Mouse (Mus musculus) megakaryocyte progenitor cell, adult 5-6 weeks (primary cell): ENCODE measurements around the gene Olfr360. TPM values are rescaled to one million over a fixed set of nuclear protein-coding genes. Genes with fewer than 3 reads are reported as not detected.
"Not testable (repeated sequence)": the region's sequence is repeated elsewhere in the genome, so short reads cannot be mapped to it uniquely, and the experiment has no call there.

Experiments used
- ATAC-seq: replicated peaks from 2 replicates; pipeline ENCODE4 v1.8.0; 2016; ENCODE audit warnings: mild to moderate bottlenecking, moderate TSS enrichment, inconsistent platforms; ENCODE audit not compliant: poor library complexity
- total RNA-seq, 2 experiments: library from RNA; stranded (forward) in 1 of 2; stranded (reverse) in 1 of 2; fragments of 157-497, 149-512 nt in 1 of 2; fragments of 200-1000 nt in 1 of 2; gene quantifications; 2 replicates each; pipeline versions ENCODE4 v1.2.3 to v1.2.4; 2015 to 2017

The Olfr360 gene
- total RNA-seq (2015) (not detected in 2 replicates), total RNA-seq (2017) (not detected in 2 replicates)

GRCm38 (mm10) chr2:37065446-37065845 is at the start of gene Olfr360:
TSS of gene Olfr360 (plus strand) at chr2:37065746.
- no peak for ATAC-seq

DNA sequence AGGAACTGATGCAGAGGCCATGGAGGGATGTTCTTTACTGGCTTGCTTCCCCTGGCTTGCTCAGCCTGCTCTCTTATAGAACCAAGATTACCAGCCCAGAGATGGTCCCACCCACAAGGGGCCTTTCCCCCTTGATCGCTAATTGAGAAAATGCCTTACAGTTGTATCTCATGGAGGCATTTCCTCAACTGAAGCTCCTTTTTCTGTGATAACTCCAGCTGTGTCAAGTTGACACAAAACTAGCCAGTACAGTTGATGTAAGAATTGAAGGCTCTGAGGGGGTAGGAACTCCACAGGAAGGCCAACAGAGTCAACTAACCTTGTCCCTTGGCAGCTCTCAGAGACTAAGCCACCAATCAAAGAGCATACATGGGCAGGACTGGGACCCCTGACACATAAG is 23.6 kb downstream of the Olfr360 start, which contains the start of gene Olfr361:
TSS of gene Olfr361 (minus strand) at position 101 of the 400 bp plus-strand sequence.
- not testable (repeated sequence) for ATAC-seq

DNA sequence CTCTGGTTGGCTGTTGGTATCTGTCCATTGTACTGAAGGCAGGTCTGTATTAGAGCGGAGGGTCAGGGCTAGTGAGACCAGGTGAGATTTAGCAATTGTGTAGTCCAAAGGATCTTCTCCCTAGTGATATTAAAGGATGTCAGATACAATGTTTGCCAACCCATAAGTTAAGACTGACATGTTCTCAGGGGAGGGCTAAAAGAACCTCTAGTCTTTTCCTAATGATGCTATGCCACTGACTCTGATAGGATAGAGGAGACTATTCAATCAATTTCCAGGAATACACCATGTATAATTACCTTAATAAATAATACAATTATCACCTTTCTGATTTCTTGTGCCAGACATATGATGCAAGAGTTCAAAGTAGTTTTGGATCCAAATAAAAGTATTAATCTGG is 52.3 kb downstream of the Olfr360 start, which contains the start of gene Olfr362:
TSS of gene Olfr362 (minus strand) at position 101 of the 400 bp plus-strand sequence.
- ATAC-seq: no peak

Other genes with a start within 250 kb of the Olfr360 start
- not detected in 2 replicates for gene Olfr3, start 248.7 kb upstream of the Olfr360 start, total RNA-seq (2015)
- not detected in 2 replicates for gene Olfr3, start 248.7 kb upstream of the Olfr360 start, total RNA-seq (2017)
- not detected in 2 replicates for gene Olfr350, start 219.4 kb upstream of the Olfr360 start, total RNA-seq (2015)
- gene Olfr350, start 219.4 kb upstream of the Olfr360 start, total RNA-seq (2017): not detected in 2 replicates
- gene Olfr351, start 203.1 kb upstream of the Olfr360 start, total RNA-seq (2015): not detected in 2 replicates
- not detected in 2 replicates for gene Olfr351, start 203.1 kb upstream of the Olfr360 start, total RNA-seq (2017)
- not detected in 2 replicates for gene Olfr352, start 197.3 kb upstream of the Olfr360 start, total RNA-seq (2015)
- not detected in 2 replicates for gene Olfr352, start 197.3 kb upstream of the Olfr360 start, total RNA-seq (2017)
- gene Olfr353, start 172.8 kb upstream of the Olfr360 start, total RNA-seq (2015): not detected in 2 replicates
- gene Olfr353, start 172.8 kb upstream of the Olfr360 start, total RNA-seq (2017): not detected in 2 replicates
- 0.07 TPM in 1 of 2 replicates, not detected in the other for gene Olfr354, start 160.1 kb upstream of the Olfr360 start, total RNA-seq (2015)
- gene Olfr354, start 160.1 kb upstream of the Olfr360 start, total RNA-seq (2017): not detected in 2 replicates
- gene Olfr355, start 136.8 kb upstream of the Olfr360 start, total RNA-seq (2015): not detected in 2 replicates
- gene Olfr355, start 136.8 kb upstream of the Olfr360 start, total RNA-seq (2017): not detected in 2 replicates
- not detected in 2 replicates for gene Olfr356, start 128.6 kb upstream of the Olfr360 start, total RNA-seq (2015)
- gene Olfr356, start 128.6 kb upstream of the Olfr360 start, total RNA-seq (2017): not detected in 2 replicates
- gene Olfr357, start 71.9 kb upstream of the Olfr360 start, total RNA-seq (2015): not detected in 2 replicates
- not detected in 2 replicates for gene Olfr357, start 71.9 kb upstream of the Olfr360 start, total RNA-seq (2017)
- gene Olfr358, start 56.4 kb upstream of the Olfr360 start, total RNA-seq (2015): not detected in 2 replicates
- gene Olfr358, start 56.4 kb upstream of the Olfr360 start, total RNA-seq (2017): not detected in 2 replicates
- gene Olfr361, start 23.5 kb downstream of the Olfr360 start, total RNA-seq (2015): not detected in 2 replicates
- gene Olfr361, start 23.5 kb downstream of the Olfr360 start, total RNA-seq (2017): not detected in 2 replicates
- gene Olfr362, start 52.2 kb downstream of the Olfr360 start, total RNA-seq (2015): not detected in 2 replicates
- not detected in 2 replicates for gene Olfr362, start 52.2 kb downstream of the Olfr360 start, total RNA-seq (2017)
- gene Olfr364-ps1, start 73.6 kb downstream of the Olfr360 start, total RNA-seq (2015): not detected in 2 replicates
- not detected in 2 replicates for gene Olfr364-ps1, start 73.6 kb downstream of the Olfr360 start, total RNA-seq (2017)
- gene Olfr365, start 122.5 kb downstream of the Olfr360 start, total RNA-seq (2015): 0.05 TPM in 1 of 2 replicates, not detected in the other
- gene Olfr365, start 122.5 kb downstream of the Olfr360 start, total RNA-seq (2017): not detected in 2 replicates
- not detected in 2 replicates for gene Olfr366, start 145.8 kb downstream of the Olfr360 start, total RNA-seq (2015)
- gene Olfr366, start 145.8 kb downstream of the Olfr360 start, total RNA-seq (2017): not detected in 2 replicates